8 mouse cellular contexts compared by ENCODE assay signal in the genomic region with DNA sequence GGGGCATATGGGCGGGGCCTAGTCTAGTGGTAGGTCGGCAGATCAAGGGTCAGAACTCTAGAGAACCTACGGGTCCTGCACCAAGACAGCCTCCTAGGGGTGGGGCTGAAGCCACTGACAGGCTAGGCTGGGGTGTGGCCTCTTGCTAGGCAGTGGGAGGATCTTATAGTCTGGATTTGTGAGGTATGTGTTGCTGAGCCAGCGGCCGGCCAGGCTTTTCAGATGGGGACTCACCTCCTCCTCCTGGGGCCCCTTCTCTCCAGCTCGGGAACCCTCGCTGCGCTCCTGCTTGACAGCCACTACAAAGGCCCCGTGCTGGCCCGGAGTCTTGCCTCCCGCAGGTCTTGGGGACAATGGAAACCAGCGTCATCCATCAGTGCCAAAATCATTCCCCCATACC. TPM values are rescaled to one million over a fixed set of nuclear protein-coding genes. Genes with fewer than 3 reads are reported as not detected.
DNase-seq lines count a peak whose midpoint lies in the region; ATAC-seq lines count a peak whose summit lies in the region.

No protein-coding gene starts in this region.

- no peak for ATAC-seq in heart, embryonic 16.5 days (replicated peaks; ENCODE audit: extremely low read depth, insufficient read depth, low FRiP score)
- no peak for ATAC-seq in midbrain, embryonic 12.5 days (ENCODE audit: low FRiP score, low read depth)

- peaks cover 31% of the 10 kb centered on the region for H3K4me1 ChIP-seq in heart, embryonic 16.5 days (ENCODE audit: control insufficient read depth, insufficient read depth, low read length)
- peaks cover 25% of the 10 kb centered on the region for H3K4me1 ChIP-seq in midbrain, embryonic 12.5 days

- DNase-seq in embryo, embryonic 10.5 days (ENCODE audit: low spot score): peak; percentile 66
- DNase-seq in embryo, embryonic 9.5 days (ENCODE audit: extremely low spot score): no peak
- peak; percentile 47 for DNase-seq in adrenal gland, postnatal 25 days
- peak; percentile 61 to 77 for DNase-seq in kidney, postnatal 4 days
- no peak for DNase-seq in cerebellum, postnatal 36 days
- no peak for DNase-seq in gastrocnemius, postnatal 4 days (ENCODE audit: low spot score in 2 of 2)

- H3K9me3 ChIP-seq in heart, embryonic 16.5 days (replicated peaks; ENCODE audit: control insufficient read depth, low read length): no peaks in the 10 kb centered on the region
- H3K9me3 ChIP-seq in midbrain, embryonic 12.5 days: no peaks in the 10 kb centered on the region

- peaks cover 11% of the 10 kb centered on the region; the same call in 1 of the 2 replicates for H3K36me3 ChIP-seq in heart, embryonic 16.5 days (ENCODE audit: control insufficient read depth, insufficient read depth)
- peaks cover 17% of the 10 kb centered on the region for H3K36me3 ChIP-seq in midbrain, embryonic 12.5 days

- 9% methylated on average over 12 of the region's 12 CpGs for WGBS in heart, embryonic 16.5 days
- 5% methylated on average over 9 of the region's 12 CpGs for WGBS in midbrain, embryonic 12.5 days

- peak overlapping the region; percentile 79 for H3K4me2 ChIP-seq in heart, embryonic 16.5 days (ENCODE audit: low read depth, low read length)
- H3K4me2 ChIP-seq in midbrain, embryonic 12.5 days (replicated peaks): peak overlapping the region; percentile 87

- H3K4me3 ChIP-seq in heart, embryonic 16.5 days (ENCODE audit: low read length): peak overlapping the region; percentile 83
- H3K4me3 ChIP-seq in midbrain, embryonic 12.5 days: peak overlapping the region; percentile 63

- no peaks in the 10 kb centered on the region for H3K27me3 ChIP-seq in heart, embryonic 16.5 days (ENCODE audit: control insufficient read depth, insufficient read depth, low read length)
- peaks cover 44% of the 10 kb centered on the region for H3K27me3 ChIP-seq in midbrain, embryonic 12.5 days

- H3K27ac ChIP-seq in heart, embryonic 16.5 days (ENCODE audit: low read length): peak overlapping the region; percentile 89
- 0 out of 2 replicates have a peak overlapping the region, but pooled peaks have one; percentile 25 for H3K27ac ChIP-seq in midbrain, embryonic 12.5 days (replicated peaks)

- peak overlapping the region; percentile 94 for H3K9ac ChIP-seq in heart, embryonic 16.5 days (ENCODE audit: low read length)
- peak overlapping the region; percentile 70; the same call in 1 of the 2 replicates for H3K9ac ChIP-seq in midbrain, embryonic 12.5 days (replicated peaks)

RNA-seq across cellular contexts. Expression of gene Hmg20b, which starts 1.1 kb away (rescaled TPM):
- total RNA-seq in adrenal gland, postnatal 25 days (2021): 102 and 111 TPM in 2 replicates
- 86.5 and 86.8 TPM in 2 replicates for polyA plus RNA-seq in heart, embryonic 16.5 days (2015; fragmentation: Nextera tagmentation; extraction: Ambion mirVana)
- 90.8 and 97.9 TPM in 2 replicates for polyA plus RNA-seq in midbrain, embryonic 12.5 days (2016; fragmentation: Nextera tagmentation; extraction: Ambion mirVana)
- total RNA-seq in gastrocnemius, postnatal 4 days (2021): 10 to 100 TPM; 46.2 to 58.6 TPM

RNA-seq across cellular contexts. Expression of gene Gipc3, which starts 6.1 kb away (rescaled TPM):
- 4.5 and 4.7 TPM in 2 replicates for total RNA-seq in adrenal gland, postnatal 25 days (2021)
- 0.08 and 0.11 TPM in 2 replicates for polyA plus RNA-seq in heart, embryonic 16.5 days (2015; fragmentation: Nextera tagmentation; extraction: Ambion mirVana)
- polyA plus RNA-seq in midbrain, embryonic 12.5 days (2016; fragmentation: Nextera tagmentation; extraction: Ambion mirVana): not detected in 2 replicates
- total RNA-seq in gastrocnemius, postnatal 4 days (2021): under 1 TPM; 0.66 to 0.86 TPM

RNA-seq across cellular contexts. Expression of gene Mfsd12, which starts 8.1 kb away (rescaled TPM):
- total RNA-seq in adrenal gland, postnatal 25 days (2021): 14.3 and 21.6 TPM in 2 replicates
- polyA plus RNA-seq in heart, embryonic 16.5 days (2015; fragmentation: Nextera tagmentation; extraction: Ambion mirVana): 16.5 and 17.6 TPM in 2 replicates
- polyA plus RNA-seq in midbrain, embryonic 12.5 days (2016; fragmentation: Nextera tagmentation; extraction: Ambion mirVana): 12.0 and 13.7 TPM in 2 replicates
- 1 to 10 TPM; 8.6 to 9.9 TPM for total RNA-seq in gastrocnemius, postnatal 4 days (2021)

RNA-seq across cellular contexts. Expression of gene 4930404N11Rik, which starts 16.5 kb away (rescaled TPM):
- total RNA-seq in adrenal gland, postnatal 25 days (2021): 1.4 and 2.4 TPM in 2 replicates
- 1.8 and 1.9 TPM in 2 replicates for polyA plus RNA-seq in heart, embryonic 16.5 days (2015; fragmentation: Nextera tagmentation; extraction: Ambion mirVana)
- 0.34 and 0.92 TPM in 2 replicates for polyA plus RNA-seq in midbrain, embryonic 12.5 days (2016; fragmentation: Nextera tagmentation; extraction: Ambion mirVana)
- total RNA-seq in gastrocnemius, postnatal 4 days (2021): 1 to 10 TPM; 1.7 to 1.8 TPM

RNA-seq across cellular contexts. Expression of gene Tbxa2r, which starts 20.6 kb away (rescaled TPM):
- total RNA-seq in adrenal gland, postnatal 25 days (2021): 65.7 and 69.5 TPM in 2 replicates
- 15.2 and 16.3 TPM in 2 replicates for polyA plus RNA-seq in heart, embryonic 16.5 days (2015; fragmentation: Nextera tagmentation; extraction: Ambion mirVana)
- polyA plus RNA-seq in midbrain, embryonic 12.5 days (2016; fragmentation: Nextera tagmentation; extraction: Ambion mirVana): 3.7 and 4.4 TPM in 2 replicates
- 1 to 10 TPM; 4.8 to 5.8 TPM for total RNA-seq in gastrocnemius, postnatal 4 days (2021)

Comparison
In these comparisons a context has a peak if more than half of its experiments do, and no peak if none do; other contexts are left out.
1. DNase-seq: peak in embryo, embryonic 10.5 days (single experiment), adrenal gland, postnatal 25 days (single experiment) and kidney, postnatal 4 days (2 of 2); none in embryo, embryonic 9.5 days (single experiment), cerebellum, postnatal 36 days (0 of 2) and gastrocnemius, postnatal 4 days (0 of 2).